Mouse (Mus musculus): ENCODE results near the gene Rpl3.
"Not testable (repeated sequence)": the region's sequence is repeated elsewhere in the genome, so short reads cannot be mapped to it uniquely, and the experiment has no call there.

Gene Rpl3

DNA sequence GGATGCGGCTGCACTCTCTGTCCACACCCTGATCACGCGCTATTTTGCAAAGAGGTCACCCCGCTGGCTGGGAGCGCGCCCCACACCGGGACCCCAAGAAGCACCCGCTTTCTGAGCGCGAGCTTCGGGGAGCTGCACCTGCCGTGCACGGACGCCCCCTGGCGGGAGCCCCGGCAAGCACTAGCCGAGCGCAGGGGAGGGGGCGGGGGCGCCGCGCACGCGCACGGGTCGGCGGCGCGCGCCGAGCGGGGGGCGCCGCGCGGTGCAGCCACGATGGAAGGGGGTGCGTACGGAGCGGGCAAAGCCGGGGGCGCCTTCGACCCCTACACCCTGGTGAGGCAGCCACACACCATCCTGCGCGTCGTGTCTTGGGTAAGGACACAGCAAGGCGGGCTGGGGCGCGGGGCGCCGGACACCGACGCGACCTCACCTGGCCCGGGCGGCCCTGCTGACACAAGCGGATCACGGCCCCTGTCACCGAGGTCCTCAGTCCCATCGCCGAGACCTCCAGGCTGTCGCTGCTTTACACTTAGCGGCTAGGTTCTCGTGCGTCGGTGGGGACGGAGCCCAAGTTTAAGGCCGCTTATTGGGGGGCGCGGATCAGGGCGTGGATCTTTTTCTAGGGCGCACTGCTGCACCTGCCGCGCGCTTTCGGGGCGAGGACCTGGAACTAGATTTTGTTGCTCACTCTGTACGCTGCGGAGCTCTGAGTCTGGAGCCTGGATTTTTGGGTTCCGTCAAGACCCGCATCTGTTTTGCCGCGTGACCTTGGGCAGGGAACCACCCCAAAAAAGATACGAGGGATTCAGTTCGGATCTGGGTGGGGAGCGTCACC lies at the start of gene Rpl3, which contains the start of gene Syngr1:
TSS of gene Rpl3 (minus strand) at position 748 of the 835 bp plus-strand sequence.
TSS of gene Syngr1 (plus strand) at position 214 of the 835 bp plus-strand sequence.
- peak; percentile 73 for DNase-seq (ENCODE audit: low spot score)

DNA sequence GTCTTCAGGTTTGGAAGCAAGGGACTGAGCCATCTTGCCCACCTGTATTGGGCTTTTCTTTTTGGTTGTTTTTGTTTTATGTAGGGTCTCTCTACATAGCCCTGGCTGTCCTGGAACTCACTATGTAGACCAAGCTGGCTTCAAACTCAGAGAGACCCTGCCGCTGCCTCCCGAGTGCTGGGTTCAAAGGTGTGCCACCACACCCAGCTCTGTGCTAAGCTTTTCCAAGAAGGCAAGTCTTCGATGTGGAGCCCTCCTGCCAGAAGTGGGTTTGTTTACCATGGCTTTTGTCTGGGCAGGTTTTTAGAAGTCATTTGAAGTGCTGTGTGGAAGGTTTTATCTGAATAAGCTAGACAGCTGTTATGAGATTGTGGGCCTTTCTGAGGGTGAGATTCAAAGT lies 49.2 kb upstream of the Rpl3 start:
- DNase-seq (ENCODE audit: low spot score) = no peak

DNA sequence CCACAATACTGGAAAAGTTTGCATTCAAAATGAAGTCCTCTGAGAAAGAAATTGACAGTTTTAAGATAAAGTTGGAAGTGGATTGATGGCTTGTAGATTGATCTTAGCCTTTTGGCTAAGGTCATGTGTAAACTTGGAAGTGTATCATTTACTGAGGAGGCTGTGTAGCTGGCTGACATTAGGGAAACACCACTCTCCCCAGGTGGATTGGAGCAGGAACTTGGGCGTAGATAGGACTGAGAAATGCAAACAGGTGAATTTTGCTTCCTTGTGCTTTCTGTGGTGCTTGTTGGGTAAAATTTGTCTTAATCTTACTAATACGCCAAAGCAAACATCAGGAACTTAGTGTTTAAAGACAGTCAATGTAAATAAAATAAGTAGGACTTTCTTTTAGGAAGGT lies 48.6 kb upstream of the Rpl3 start:
- DNase-seq (ENCODE audit: low spot score) = no peak

DNA sequence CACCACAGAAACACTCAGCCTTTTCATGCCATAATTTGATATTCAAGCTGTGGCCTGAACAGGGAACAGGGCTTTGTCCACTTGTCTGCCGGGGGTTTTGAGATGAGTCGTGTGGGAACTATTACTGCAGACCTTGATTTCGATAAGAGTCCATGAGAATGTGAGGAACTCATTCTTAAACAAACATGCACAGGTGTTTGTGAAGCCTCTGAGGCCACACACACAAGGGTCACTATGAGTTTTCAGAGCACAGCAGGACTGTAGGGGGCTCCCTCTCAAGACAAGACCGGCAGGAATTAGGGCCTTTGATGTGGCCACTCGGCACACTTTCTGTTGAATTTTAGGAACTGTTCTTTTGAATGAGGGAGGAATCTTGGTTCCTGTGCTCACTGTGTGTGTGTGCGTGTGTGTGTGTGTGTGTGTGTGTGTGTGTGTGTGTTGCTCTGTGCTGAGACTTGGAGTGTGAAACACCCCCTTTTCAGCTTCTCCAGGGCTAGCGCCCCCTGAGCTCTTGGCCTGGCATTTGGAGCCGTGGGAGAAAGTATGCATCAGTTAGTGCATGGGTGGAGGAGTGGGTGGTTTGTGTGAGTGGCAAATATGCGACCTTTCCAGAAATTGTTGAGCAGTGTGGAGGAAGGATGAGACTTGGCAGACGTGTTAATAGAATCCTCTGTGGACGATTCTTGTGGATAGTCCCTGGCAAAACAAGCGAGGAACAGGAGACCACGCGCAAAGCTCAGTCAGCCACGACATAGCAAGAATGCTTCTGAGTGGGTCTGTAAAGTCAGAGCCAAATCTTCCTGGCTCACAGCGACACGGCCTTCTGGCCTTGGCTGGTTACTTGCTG lies 46.5 kb upstream of the Rpl3 start:
- DNase-seq (ENCODE audit: low spot score) = no peak

DNA sequence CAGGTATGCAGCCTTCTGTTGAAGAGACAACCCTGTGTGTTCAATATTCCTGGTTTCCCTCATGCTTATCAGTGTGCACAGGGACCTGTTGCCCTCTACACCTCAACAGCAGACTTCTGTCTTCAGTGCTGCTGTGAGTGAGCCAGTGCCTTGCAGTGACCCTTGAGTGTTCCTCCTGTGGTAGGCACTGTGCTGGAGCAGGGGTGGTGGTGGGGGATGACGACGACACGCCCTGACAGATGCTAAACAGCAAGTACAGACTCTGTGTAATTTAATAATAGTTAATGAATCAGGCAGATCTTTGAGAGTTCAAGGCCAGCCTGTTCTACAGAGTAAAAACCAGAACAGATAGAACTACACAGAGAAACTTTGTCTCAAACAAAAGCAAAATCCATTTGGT lies 45.0 kb upstream of the Rpl3 start:
- DNase-seq (ENCODE audit: low spot score) = no peak

DNA sequence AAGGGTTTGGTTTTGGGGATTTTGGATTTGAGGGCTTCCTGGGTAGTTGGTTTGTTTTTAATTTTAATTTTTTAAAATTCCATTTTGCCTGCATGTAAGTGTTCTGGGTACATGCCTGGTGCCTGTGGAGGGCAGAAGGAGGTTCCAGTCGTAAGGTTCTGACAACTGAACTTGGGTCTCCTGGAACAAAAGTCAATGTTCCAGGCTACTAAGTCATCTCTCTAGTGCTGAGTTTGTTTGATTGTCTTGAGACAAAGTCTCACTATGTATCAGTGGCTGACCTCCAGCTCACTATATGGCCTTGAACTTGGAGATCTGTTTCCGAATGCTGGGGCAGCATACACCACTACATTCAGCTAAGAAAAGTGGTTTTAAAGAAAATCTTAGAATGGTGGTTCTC lies 43.8 kb upstream of the Rpl3 start:
- DNase-seq (ENCODE audit: low spot score) = no peak

DNA sequence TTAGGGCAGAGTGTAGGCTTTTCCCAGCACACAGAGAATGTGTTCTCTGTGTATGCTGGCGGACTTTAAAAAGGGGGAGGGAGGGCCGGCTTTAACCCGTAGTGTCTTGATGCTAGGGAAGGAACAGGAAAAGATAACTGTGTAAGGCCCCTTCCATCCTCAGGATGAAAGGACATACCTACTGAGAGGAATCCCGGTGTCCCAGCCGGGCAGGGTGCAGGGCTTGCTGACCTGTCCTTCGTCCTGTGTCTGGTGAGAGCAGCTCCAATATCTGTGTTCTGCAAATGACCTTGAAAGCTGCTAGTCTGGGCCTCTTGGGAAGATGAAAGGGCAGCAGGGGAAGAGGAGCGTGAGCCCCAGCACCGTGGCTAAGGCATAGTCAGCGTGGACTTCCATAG lies 42.8 kb upstream of the Rpl3 start:
- no peak for DNase-seq (ENCODE audit: low spot score)

DNA sequence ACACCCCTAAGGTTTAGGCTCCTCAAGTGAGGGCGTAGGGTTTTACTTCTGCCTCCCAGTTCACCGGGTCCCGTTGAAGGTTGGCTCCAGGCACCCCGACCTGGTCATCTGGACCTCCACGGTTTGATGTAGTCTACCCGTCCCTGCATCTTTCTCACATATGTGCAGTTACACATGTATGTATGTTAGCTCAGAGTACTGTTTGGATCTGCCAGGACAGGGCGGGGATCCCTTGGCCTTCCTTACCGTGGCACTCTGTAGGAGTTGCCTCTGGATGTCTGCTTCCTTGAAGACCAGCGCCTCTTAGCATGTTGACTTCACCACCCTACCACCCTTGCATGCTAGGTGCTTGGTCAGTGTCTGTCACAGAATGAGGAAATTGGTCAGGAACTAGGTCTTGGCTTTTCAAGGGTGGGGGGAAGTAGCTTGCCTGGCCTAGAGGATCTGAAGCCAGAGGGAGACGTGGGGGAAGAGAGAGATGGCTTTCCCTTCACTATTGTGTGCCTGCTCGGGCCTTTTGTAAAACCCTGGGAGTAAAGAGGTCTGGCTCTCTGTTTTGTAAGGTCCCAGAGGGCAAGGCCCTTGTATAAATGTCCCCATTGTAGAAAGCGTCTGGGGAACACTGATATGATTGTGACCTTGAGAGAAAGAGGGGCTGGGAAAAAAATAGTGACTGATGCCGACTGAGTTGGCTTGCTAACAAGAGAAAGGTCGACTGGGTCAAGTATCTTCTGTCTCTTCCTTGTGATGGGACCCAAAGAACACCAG lies 42.2 kb upstream of the Rpl3 start:
- DNase-seq (ENCODE audit: low spot score) = no peak

DNA sequence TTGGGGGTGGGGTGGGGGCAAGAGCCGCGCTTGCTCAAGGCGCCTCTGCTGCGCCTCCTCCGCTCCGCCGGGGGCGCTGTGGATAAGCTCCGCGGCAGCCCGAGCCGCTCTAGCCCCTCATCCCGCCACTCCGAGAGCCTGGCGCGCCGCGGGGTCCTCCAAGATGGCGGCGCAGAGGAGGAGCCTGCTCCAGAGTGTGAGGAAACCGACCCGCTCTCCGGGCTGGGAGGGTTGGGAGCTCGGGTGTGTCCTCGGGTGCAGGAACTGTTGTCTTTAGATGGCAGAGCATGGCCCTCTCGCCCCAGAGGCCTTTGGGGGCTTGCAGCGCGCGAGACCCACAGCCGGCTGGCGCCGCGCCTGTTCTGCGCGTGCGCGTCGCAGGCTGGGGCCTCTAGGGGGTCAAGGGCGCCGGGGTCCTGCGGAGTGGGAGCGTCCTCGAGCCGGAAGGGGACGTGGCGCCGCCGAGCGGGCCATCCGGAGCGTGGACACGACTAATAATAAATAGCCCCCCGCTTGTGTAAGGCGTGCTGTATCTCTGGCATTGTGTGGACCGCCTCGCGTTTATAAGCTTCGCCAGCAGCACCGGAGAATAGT lies 41.4 kb upstream of the Rpl3 start, which contains the start of gene Tab1:
TSS of gene Tab1 (plus strand) at position 135 of the 594 bp plus-strand sequence.
- DNase-seq (ENCODE audit: low spot score) = peak; percentile 93

DNA sequence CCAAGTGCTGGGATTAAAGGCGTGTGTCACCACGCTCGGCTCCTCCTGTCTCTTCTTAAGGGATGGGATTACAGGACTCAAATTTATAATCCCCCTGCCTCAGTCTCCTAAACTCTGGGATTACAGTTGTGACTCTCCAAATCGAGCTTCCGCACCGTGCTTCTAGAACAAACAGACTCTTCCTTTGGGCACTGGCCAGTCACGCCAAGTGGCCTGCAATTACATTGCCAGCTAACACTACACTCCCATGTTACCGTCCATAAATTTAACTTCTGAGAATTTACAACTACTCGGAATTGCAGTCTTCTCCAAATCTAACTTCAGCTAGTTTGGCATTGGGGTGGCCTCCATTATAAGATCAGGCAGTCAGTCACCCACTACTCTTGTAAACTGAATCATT lies 40.8 kb upstream of the Rpl3 start:
- no peak for DNase-seq (ENCODE audit: low spot score)

DNA sequence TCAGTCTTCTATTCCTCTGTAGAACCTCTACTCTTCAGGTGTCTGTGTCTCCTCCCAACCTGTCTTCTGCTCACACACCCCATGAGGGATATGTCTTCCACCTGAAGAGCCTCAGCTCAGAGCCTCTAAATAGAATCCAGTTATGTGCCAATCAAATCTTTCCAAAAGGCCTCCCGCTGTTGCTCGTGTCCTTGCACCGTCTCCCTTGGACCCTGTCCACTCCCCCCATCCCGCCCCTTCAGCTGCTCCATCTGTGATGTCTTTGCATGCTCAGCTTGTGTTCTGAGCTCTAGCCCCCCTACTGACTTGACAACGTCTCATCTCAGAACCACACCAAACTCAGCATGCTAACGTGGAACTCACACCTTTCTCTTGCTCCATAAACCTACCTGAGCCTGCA lies 39.8 kb upstream of the Rpl3 start:
- DNase-seq (ENCODE audit: low spot score) = no peak

DNA sequence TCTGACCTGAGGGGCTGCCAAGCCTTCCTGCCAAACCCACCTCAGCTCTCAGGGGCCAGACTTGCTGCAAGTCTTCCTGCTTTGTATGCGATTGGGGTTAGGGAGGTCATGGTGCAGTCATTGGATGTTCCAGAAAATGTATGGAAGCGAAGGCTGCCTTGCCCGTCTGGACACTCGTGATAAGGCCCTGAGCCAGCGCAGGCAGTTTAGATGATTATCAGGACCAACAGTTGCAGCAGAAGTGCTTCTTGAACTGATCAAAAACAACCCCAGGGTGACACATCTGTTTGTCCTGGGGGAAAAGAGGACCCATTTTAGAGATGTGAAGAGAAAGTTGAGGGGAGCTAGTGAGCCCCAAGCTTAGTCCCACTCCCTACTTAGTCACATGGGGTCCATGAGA lies 39.0 kb upstream of the Rpl3 start:
- DNase-seq (ENCODE audit: low spot score) = no peak

DNA sequence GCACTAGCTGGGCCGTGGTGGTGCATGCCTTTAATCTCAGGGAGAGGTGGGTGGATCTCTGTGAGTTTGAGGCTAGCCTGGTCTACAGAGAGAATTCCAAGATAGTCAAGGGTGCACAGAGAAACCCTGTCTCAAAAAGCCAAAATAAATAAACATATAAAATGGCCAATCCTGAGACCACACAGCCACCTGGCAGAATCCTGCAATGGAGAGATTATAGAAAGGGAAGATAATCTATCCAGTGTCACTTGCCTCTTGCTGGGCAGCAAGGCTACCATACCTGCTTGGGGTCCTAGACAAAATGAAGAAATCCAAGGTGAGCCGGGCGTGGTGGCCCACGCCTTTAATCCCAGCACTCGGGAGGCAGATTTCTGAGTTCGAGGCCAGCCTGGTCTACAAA lies 38.3 kb upstream of the Rpl3 start:
- DNase-seq (ENCODE audit: low spot score) = no peak

DNA sequence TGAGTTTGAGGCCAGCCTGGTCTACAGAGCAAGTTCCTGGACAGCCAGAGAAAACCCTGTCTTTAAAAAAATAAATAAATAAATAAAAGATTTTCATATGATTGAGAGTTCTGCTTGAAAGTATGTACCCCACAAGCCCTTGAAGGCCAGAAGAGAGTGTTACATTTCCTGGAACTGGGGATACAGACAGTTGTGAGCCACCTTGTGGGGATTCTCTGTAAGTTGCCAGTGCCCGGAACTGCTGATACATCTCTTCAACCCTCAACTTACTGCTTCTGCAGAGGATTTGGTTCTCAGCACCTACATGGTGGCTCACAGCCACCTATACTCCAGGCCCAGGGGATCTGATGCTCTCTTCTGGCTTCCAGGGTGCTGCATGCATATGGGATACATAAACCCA lies 35.5 kb upstream of the Rpl3 start:
- DNase-seq (ENCODE audit: low spot score) = no peak

DNA sequence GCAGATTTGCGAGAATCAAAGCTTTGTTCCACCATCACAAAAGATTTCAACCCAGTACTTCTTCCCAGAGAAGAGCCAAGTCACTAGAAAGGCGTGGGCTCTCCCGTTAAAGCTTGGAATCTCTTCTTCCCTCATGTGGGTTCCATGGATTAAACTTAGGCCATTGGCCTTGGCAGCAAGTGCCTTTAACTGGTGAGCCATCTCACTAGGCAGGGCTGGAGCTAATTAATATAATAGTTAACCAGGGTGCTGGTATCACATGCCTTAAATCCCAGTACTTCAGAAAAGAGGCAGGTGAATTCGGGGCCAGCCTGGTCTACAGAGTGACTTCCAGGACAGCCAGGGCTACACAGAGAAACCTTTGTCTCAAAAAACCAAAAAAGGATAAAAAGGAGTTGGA lies 33.0 kb upstream of the Rpl3 start:
- DNase-seq (ENCODE audit: low spot score) = no peak

DNA sequence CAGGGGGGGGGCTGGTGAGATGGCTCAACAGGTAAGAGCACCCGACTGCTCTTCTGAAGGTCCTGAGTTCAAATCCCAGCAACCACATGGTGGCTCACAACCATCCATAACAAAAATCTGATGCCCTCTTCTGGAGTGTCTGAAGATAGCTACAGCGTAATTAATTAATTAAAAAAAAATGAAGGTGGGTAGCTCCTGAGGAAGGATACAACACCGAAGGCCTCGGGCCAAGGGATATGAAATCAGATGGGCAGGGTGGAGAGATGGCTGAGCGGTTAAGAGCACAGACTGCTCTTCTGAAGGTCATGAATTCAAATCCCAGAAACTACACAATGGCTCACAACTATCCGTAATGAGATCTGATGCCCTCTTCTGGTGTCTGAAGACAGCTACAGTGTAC lies 30.8 kb upstream of the Rpl3 start:
- not testable (repeated sequence) for DNase-seq (ENCODE audit: low spot score)

DNA sequence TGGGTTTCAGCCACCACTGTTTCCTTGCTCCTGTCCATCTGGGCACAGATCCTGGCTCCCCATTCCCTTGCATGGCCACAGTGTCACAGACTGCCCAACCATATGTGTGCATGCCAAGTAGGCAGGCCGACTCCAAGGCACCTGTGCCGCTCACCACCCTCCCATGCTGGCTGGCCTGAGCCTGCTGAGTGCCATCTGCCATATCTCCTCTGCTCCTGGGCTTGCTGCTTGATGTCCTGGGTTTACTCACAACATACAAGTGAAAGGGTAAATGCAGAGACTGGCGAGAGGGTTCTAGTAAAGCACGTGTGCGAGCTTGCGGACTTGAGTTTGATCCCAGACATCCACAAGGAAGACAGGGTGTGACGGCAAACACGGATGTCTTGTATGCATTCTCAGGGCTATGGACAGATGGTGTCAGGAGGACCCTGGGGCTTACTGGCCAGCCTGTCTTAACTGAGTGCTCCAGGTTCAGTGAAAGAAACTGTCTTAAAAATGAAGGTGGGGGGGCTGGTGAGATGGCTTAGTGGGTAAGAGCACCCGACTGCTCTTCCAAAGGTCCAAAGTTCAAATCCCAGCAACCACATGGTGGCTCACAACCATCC lies 30.2 kb upstream of the Rpl3 start:
- no peak for DNase-seq (ENCODE audit: low spot score)

DNA sequence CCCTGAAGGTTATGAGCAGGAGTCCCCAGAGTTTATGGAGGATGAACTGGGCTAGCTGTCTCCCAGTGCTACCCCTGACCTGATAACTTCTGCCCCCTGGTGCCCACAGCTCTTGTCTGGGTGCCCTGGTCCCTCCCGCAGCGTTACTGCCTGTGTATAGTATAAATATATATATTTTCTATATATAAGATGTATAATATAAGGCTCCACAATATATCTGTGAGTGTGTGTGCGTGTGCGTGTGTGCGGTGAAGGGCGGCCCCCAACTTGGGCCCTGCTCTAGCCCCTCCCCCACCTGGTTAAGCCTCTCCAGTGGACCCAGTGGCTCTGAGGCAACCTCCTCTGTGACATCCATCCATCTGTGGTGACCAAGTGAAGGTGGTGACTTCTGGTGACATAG lies 27.4 kb upstream of the Rpl3 start:
- DNase-seq (ENCODE audit: low spot score) = no peak

DNA sequence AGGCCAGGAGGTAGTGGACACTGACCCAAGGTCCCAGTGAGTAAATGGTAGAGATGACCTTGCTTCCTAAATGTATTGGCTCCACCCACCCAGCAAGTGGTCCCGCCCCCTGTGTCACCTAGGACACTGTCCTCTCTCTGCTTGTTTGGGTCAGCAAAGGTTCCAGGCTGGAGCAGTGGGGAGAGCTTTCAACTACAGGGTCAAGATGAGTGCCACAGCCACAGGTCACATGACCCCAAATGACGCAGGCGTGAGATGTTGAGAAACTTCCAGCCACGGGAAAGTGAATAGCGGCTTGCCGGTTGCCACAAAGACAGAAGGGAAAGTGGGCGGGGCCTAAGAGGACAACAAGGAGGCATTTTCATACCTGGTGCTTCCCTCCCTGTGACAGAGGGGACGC lies 25.5 kb upstream of the Rpl3 start:
- no peak for DNase-seq (ENCODE audit: low spot score)

DNA sequence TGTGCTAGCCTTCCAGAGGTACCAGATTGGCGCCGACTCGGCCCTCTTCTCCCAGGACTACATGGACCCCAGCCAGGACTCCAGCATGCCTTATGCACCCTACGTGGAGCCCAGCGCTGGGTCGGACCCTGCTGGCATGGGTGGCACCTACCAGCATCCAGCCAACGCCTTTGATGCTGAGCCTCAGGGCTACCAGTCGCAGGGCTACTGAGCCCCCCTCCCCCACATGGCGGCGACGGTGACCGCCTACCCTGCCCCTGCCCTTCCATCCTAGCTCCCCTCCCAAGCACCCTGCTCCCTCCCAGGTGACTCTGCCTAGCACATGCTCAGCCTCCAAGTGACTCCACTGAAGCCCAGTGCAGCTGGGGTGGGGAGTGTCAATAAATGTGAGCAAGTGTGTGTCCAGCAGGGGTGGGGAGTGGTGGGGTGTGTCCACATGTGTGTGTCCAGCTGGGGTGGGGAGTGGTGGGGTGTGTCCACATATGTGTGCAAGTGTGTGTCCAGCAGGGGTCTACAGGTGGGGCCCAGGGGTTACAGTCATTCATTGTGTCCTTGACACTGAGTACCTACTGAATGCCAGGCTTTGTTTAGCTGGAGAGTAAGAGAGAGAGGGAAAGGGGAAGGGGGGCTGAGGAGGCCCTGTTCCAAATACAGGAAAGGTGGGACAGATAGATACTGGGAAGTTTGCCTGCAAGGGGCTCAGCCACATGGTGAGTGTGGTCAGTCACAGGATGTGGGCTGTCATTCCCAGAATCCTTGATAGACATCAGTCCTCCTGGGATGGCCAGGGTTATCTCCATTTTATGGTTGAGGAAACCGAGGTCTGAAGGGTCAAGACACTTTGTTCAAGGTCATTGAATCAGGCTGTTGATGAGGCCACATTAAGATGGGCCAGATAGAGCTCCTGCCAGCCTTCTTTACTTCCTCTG lies 24.5 kb upstream of the Rpl3 start:
- DNase-seq (ENCODE audit: low spot score) = no peak

DNA sequence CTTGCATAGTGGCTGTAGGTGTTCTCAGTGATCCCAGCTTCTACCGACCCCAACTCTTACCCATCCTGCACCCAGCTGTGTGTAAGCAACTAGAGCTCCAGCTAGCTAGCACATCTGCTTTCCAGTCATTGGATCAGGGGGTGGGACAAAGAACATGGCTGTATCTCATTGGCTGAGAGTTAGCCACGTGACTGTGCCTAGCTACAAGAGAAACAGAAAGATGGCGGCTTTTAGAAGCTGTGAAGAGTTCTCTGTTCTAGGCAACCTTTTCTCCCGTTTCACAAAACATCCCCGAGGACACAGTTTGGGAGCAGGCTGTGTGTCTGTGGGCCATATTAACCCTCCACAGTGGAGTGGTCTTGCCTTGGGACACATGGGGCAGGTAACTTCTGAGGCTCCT lies 23.6 kb upstream of the Rpl3 start:
- DNase-seq (ENCODE audit: low spot score) = no peak
